Mouse (Mus musculus): ENCODE measurements around the gene Ankrd10. TPM values are rescaled to one million over a fixed set of nuclear protein-coding genes. Genes with fewer than 3 reads are reported as not detected.
A peak's percentile ranks its signal among the peaks of the same experiment; 100 is the strongest.

Ankrd10 gene
- polyA plus RNA-seq, 1 experiment from 2014 or later = 73.5 TPM

- H3K4me2 ChIP-seq (ENCODE audit: low read depth, low read length) = no peak overlapping the region
- H3K27me3 ChIP-seq (replicated peaks; ENCODE audit: control insufficient read depth, insufficient read depth, low read length) = no peaks in the 10 kb centered on the region
- no peak overlapping the region for H3K9ac ChIP-seq (ENCODE audit: low read depth, low read length)
- no peak overlapping the region for H3K4me3 ChIP-seq (ENCODE audit: low read length)
- no peaks in the 10 kb centered on the region for H3K4me1 ChIP-seq (ENCODE audit: control insufficient read depth, insufficient read depth, low read length)
- no peak overlapping the region for H3K27ac ChIP-seq (ENCODE audit: low read length)
- peaks cover 21% of the 10 kb centered on the region for H3K36me3 ChIP-seq (ENCODE audit: control insufficient read depth, insufficient read depth, low read length)
- ATAC-seq = no peak
- 84% methylated on average over 3 of the region's 3 CpGs for WGBS
- no peaks in the 10 kb centered on the region for H3K9me3 ChIP-seq (ENCODE audit: control insufficient read depth, low read length)
Measured at GRCm38 (mm10) chr8:11619091-11619490, 16.5 kb downstream of the Ankrd10 start.

- H3K4me3 ChIP-seq (ENCODE audit: low read length) = no peak overlapping the region
- no peak overlapping the region for H3K27ac ChIP-seq (ENCODE audit: low read length)
- no peaks in the 10 kb centered on the region for H3K9me3 ChIP-seq (ENCODE audit: control insufficient read depth, low read length)
- H3K4me2 ChIP-seq (ENCODE audit: low read depth, low read length) = no peak overlapping the region
- H3K36me3 ChIP-seq (ENCODE audit: control insufficient read depth, insufficient read depth, low read length) = peaks cover 25% of the 10 kb centered on the region
- no peak for ATAC-seq
- no peak overlapping the region for H3K9ac ChIP-seq (ENCODE audit: low read depth, low read length)
- H3K27me3 ChIP-seq (replicated peaks; ENCODE audit: control insufficient read depth, insufficient read depth, low read length) = no peaks in the 10 kb centered on the region
- H3K4me1 ChIP-seq (ENCODE audit: control insufficient read depth, insufficient read depth, low read length) = no peaks in the 10 kb centered on the region
- 81% methylated on average over 2 of the region's 2 CpGs for WGBS
Measured at GRCm38 (mm10) chr8:11618063-11618462, 17.5 kb downstream of the Ankrd10 start.

DNA sequence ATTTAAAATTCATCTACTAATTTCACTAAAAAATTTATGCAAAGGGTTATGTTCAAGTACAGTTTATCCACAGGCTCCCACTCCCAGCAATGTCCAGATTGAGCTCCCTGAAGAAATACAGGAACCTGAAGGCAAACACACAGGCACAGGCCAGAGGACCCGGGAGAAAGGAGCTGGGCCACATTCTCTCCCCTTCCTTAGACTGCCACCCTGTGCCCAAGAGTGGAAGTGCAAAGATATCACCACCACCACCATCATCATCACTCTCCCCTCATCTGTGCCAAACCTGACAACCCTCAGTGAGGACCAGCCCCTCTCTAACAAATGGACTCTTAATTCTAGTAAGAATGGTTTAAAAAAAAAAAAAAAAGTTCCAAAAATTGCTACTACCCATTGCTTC is 19.3 kb downstream of the Ankrd10 start:
- Histone ChIP-seq H3K4me2 (ENCODE audit: low read depth, low read length) (no peak overlapping the region), H3K27me3 (replicated peaks; ENCODE audit: control insufficient read depth, insufficient read depth, low read length) (no peaks in the 10 kb centered on the region), H3K4me3 (ENCODE audit: low read length) (no peak overlapping the region), H3K4me1 (ENCODE audit: control insufficient read depth, insufficient read depth, low read length) (no peaks in the 10 kb centered on the region), H3K36me3 (ENCODE audit: control insufficient read depth, insufficient read depth, low read length) (peaks cover 34% of the 10 kb centered on the region), H3K9me3 (ENCODE audit: control insufficient read depth, low read length) (no peaks in the 10 kb centered on the region), H3K27ac (ENCODE audit: low read length) (no peak overlapping the region), H3K9ac (ENCODE audit: low read depth, low read length) (no peak overlapping the region)
- WGBS = 4% methylated on average over 1 of the region's 1 CpGs
- no peak for ATAC-seq

DNA sequence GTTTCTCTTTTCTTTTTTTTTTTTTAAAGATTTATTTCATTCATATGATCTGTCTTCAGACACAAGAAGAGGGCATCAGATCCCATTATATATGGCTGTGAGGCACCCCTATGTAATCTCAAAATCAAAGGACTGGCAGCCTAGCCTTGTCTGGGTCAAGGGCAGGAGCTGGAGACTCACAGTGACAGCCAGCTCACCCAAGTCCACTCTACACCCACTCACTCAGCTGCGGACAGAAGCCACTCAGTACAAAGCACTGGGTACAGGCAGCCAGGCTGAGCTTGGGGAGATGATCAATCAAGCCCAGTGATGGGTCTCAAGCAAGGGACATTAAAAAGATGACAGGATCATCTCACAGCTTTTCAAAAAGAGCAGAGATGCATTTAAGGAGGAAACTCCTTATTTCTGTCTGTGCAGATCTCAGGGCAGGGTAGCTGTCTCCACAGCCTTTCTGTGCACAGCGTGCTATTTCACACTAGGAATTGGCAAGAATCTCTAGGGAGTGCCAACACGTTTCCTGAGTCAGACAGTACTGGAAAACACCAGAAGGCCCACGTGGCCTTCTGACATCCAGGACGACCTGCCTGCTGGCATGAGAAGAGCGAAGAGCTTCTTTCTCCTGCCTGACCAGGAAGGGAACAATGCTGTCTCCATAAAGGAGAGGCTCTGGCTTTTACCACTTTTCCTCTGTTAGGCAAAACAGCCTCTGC is 21.3 kb downstream of the Ankrd10 start:
- ATAC-seq = no peak
- Histone ChIP-seq H3K4me2 (ENCODE audit: low read depth, low read length) (no peak overlapping the region), H3K9me3 (ENCODE audit: control insufficient read depth, low read length) (no peaks in the 10 kb centered on the region), H3K27me3 (replicated peaks; ENCODE audit: control insufficient read depth, insufficient read depth, low read length) (no peaks in the 10 kb centered on the region), H3K9ac (ENCODE audit: low read depth, low read length) (no peak overlapping the region), H3K4me1 (ENCODE audit: control insufficient read depth, insufficient read depth, low read length) (no peaks in the 10 kb centered on the region), H3K27ac (ENCODE audit: low read length) (no peak overlapping the region), H3K4me3 (ENCODE audit: low read length) (no peak overlapping the region), H3K36me3 (ENCODE audit: control insufficient read depth, insufficient read depth, low read length) (peaks cover 31% of the 10 kb centered on the region)
- 81% methylated on average over 6 of the region's 6 CpGs for WGBS

DNA sequence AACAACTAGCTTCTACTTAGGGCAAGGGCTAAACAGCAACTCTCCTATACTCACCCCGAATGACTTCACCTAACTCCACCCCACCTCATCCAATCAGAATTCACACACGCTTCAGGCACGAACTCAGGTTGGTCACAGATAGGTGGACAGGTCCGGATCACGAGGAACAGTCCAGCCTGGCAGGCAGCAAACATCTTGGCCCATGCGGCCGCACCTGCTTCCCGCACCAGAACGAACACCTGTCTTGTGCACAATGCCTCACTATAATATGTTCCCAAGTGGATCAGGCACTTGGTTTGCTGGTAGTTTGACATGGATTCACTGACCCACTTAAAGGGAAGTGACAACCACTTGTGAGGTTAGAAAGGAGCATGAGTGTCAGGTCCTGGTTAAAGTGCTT is 26.7 kb downstream of the Ankrd10 start:
- H3K27ac ChIP-seq (ENCODE audit: low read length) = no peak overlapping the region
- H3K4me2 ChIP-seq (ENCODE audit: low read depth, low read length) = no peak overlapping the region
- no peak overlapping the region for H3K9ac ChIP-seq (ENCODE audit: low read depth, low read length)
- H3K36me3 ChIP-seq (ENCODE audit: control insufficient read depth, insufficient read depth, low read length) = peaks cover 16% of the 10 kb centered on the region
- no peak overlapping the region for H3K4me3 ChIP-seq (ENCODE audit: low read length)
- ATAC-seq = no peak
- H3K9me3 ChIP-seq (ENCODE audit: control insufficient read depth, low read length) = no peaks in the 10 kb centered on the region
- no peaks in the 10 kb centered on the region for H3K4me1 ChIP-seq (ENCODE audit: control insufficient read depth, insufficient read depth, low read length)
- 98% methylated on average over 9 of the region's 9 CpGs for WGBS
- H3K27me3 ChIP-seq (replicated peaks; ENCODE audit: control insufficient read depth, insufficient read depth, low read length) = no peaks in the 10 kb centered on the region

- peak; percentile 58 for ATAC-seq
- Histone ChIP-seq H3K9ac (ENCODE audit: low read depth, low read length) (0 out of 2 replicates have a peak overlapping the region, but pooled peaks have one; percentile 7), H3K9me3 (ENCODE audit: control insufficient read depth, low read length) (no peaks in the 10 kb centered on the region), H3K36me3 (ENCODE audit: control insufficient read depth, insufficient read depth, low read length) (no peaks in the 10 kb centered on the region), H3K27ac (ENCODE audit: low read length) (no peak overlapping the region), H3K4me1 (ENCODE audit: control insufficient read depth, insufficient read depth, low read length) (no peaks in the 10 kb centered on the region), H3K4me3 (ENCODE audit: low read length) (no peak overlapping the region), H3K27me3 (replicated peaks; ENCODE audit: control insufficient read depth, insufficient read depth, low read length) (no peaks in the 10 kb centered on the region), H3K4me2 (ENCODE audit: low read depth, low read length) (no peak overlapping the region)
- 34% methylated on average over 14 of the region's 14 CpGs for WGBS
Measured at GRCm38 (mm10) chr8:11602006-11602680, 33.4 kb downstream of the Ankrd10 start.

GRCm38 (mm10) chr8:11600301-11600951 is 35.1 kb downstream of the Ankrd10 start:
- no peak overlapping the region for H3K27ac ChIP-seq (ENCODE audit: low read length)
- 81% methylated on average over 5 of the region's 5 CpGs for WGBS
- ATAC-seq = no peak
- H3K9me3 ChIP-seq (ENCODE audit: control insufficient read depth, low read length) = no peaks in the 10 kb centered on the region
- H3K27me3 ChIP-seq (replicated peaks; ENCODE audit: control insufficient read depth, insufficient read depth, low read length) = no peaks in the 10 kb centered on the region
- H3K4me2 ChIP-seq (ENCODE audit: low read depth, low read length) = no peak overlapping the region
- H3K4me1 ChIP-seq (ENCODE audit: control insufficient read depth, insufficient read depth, low read length) = no peaks in the 10 kb centered on the region
- H3K36me3 ChIP-seq (ENCODE audit: control insufficient read depth, insufficient read depth, low read length) = no peaks in the 10 kb centered on the region
- no peak overlapping the region for H3K4me3 ChIP-seq (ENCODE audit: low read length)
- H3K9ac ChIP-seq (ENCODE audit: low read depth, low read length) = no peak overlapping the region

DNA sequence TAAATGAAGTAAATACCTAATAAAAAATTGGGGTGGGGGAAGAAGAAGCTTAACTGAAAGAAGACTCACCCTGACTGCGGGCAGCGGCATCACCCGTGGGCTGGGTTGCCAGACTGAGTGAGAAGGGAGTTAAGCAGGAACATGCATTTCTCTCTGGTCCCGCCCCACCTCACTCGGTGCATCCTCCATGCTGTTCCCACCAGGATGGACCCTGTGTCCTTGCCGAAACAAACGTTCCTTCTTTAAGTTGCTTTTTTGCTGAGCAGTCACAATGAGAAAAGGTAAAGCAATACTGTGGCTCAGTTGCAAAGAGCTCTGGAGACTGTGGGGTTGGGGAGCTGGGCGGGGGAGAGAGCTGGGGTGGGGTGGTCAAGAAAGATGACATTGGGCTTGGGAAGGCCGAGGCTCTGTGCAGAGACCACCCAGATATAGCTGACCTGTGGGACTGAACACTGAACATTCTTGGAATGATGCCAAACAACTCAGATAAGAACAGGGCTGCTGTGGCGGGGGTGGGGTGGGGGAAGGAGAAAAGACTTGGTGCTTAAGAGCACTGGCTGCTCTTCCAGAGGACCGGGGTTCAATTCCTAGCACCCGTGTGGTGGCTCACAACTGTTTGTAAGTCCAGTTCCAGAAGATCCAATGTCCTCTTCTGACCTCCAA is 42.2 kb downstream of the Ankrd10 start:
- Histone ChIP-seq H3K9ac (ENCODE audit: low read depth, low read length) (no peak overlapping the region), H3K27me3 (replicated peaks; ENCODE audit: control insufficient read depth, insufficient read depth, low read length) (no peaks in the 10 kb centered on the region), H3K4me3 (ENCODE audit: low read length) (no peak overlapping the region), H3K9me3 (ENCODE audit: control insufficient read depth, low read length) (no peaks in the 10 kb centered on the region), H3K36me3 (ENCODE audit: control insufficient read depth, insufficient read depth, low read length) (no peaks in the 10 kb centered on the region), H3K4me2 (ENCODE audit: low read depth, low read length) (no peak overlapping the region), H3K27ac (ENCODE audit: low read length) (no peak overlapping the region), H3K4me1 (ENCODE audit: control insufficient read depth, insufficient read depth, low read length) (peaks cover 5% of the 10 kb centered on the region; the same call in 1 of the 2 replicates)
- peak; percentile 55; the same call in 1 of the 2 replicates for ATAC-seq
- WGBS = 56% methylated on average over 12 of the region's 12 CpGs

DNA sequence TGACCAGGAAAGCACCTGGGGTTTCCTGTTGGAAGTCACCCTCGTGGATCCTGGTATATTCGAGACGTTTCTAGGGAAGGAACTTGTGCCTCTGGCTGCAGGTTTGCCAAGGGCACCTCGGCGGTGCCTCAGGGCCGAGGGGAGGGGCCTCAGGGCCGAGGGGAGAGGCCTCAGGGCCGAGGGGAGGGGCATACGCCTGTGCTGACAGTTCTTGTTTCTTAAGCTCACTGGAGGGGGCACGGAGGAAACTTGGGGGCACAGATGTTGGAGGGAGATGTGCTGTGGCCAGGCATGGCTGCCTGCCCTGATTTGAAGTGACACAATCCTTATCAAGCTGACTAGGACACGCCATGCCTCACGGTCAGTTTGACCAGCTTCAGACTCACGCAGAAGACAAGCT is 43.3 kb downstream of the Ankrd10 start:
- no peaks in the 10 kb centered on the region for H3K36me3 ChIP-seq (ENCODE audit: control insufficient read depth, insufficient read depth, low read length)
- no peak for ATAC-seq
- H3K9me3 ChIP-seq (ENCODE audit: control insufficient read depth, low read length) = no peaks in the 10 kb centered on the region
- H3K27me3 ChIP-seq (replicated peaks; ENCODE audit: control insufficient read depth, insufficient read depth, low read length) = no peaks in the 10 kb centered on the region
- H3K9ac ChIP-seq (ENCODE audit: low read depth, low read length) = no peak overlapping the region
- no peak overlapping the region for H3K4me2 ChIP-seq (ENCODE audit: low read depth, low read length)
- WGBS = 41% methylated on average over 13 of the region's 13 CpGs
- no peak overlapping the region for H3K4me3 ChIP-seq (ENCODE audit: low read length)
- H3K27ac ChIP-seq (ENCODE audit: low read length) = no peak overlapping the region
- H3K4me1 ChIP-seq (ENCODE audit: control insufficient read depth, insufficient read depth, low read length) = peaks cover 5% of the 10 kb centered on the region; the same call in 1 of the 2 replicates
